Mouse (Mus musculus): Measurements from ENCODE around the gene Hoxb5. TPM values are rescaled to one million over a fixed set of nuclear protein-coding genes. Genes with fewer than 3 reads are reported as not detected.

Hoxb5 gene
- polyA plus RNA-seq, 1 experiment, result 5.8 TPM

DNA sequence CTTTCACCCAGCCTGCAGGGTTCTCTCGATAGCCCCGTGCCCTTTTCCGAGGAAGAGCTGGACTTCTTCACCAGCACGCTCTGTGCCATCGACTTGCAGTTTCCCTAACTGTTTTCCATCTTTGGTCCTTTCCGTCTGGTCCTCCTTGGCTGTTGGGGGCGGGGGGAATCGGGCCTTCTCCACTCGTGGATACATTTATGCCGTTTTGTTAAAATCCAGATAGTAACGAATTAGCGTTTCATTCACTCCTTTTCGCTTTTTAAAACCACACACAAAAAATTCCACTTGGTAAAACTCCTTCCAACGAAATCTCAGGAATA, 50.3 kb downstream of the Hoxb5 start:
- no peak for DNase-seq (ENCODE audit: low spot score)

DNA sequence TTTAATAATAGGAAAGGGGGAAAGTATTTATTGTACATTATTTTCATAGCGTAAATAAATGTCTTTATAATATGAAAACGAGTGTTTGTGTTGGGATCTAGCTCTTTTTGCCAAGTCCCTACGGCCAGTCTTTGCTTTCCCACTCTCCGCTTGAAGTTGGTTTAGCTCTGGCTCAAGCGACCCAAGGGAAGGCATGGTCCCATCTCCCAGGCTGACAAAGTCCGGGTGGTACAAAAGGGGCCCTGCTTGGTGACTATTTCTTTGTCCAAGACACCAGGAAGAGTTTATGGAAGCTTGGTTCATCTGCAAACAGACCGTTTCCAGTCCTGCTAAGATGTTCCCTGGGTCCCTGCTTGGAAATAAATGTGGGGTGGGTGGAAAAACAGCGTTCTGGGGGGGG, 50.8 kb downstream of the Hoxb5 start:
- DNase-seq (ENCODE audit: low spot score), result peak; percentile 26

DNA sequence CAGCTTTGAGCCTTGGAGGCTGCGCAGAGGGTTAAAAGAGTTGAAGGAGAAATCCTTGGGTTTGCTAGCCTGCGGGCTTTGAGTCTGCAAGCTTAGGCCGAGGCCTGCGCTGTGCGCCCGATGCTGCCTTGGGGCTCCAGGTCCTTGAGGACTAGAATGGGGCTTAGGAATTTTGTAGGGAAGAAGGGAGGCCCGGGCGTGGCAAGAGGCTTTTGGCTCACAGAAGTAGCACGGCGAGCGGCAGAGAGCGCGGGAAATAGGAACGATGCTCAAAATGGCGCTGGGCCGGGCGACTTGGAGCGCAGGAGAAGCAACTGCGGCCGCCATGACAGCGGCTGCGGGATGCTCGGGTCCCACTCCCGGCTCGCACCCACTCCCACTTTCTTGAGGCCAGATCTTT, 51.2 kb downstream of the Hoxb5 start:
- DNase-seq (ENCODE audit: low spot score), result peak; percentile 52

DNA sequence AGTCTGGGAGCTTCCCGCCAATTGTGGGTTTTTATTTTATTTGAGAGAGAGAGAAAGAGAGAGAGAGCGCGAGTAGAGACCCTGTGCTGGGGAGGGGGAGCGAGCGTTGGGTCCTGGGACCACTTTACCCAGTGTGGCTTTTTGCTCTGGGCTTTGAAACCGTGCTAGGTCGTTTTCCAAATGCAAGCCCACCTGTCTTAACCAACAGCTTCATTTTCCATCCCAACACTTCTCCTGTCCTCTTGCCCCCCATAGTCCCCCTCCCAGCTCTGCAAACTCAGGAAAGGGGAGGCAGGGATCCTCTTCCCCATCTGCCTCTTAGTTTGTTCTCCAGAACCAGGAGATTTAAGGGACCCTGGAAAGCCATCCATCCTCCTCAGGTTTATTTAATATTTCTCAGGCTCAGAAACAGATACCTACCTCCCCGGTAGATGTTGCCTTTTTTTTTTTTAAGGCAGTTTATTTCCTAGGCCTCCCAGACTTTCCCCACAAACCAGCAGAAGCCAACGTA, 51.7 kb downstream of the Hoxb5 start:
- DNase-seq (ENCODE audit: low spot score), result no peak

Other genes with a start within 250 kb of the Hoxb5 start
- 56.8 and 65.1 TPM in 2 replicates for gene Ube2z, start 237.9 kb upstream of the Hoxb5 start, polyA plus RNA-seq (2012; rRNA removed)
- 217 and 242 TPM in 2 replicates for gene Atp5g1, start 227.7 kb upstream of the Hoxb5 start, polyA plus RNA-seq (2012; rRNA removed)
- 0.03 TPM in 1 of 2 replicates, not detected in the other for gene Calcoco2, start 191.4 kb upstream of the Hoxb5 start, polyA plus RNA-seq (2012; rRNA removed)
- 0.04 TPM in 2 replicates for gene Ttll6, start 169.6 kb upstream of the Hoxb5 start, polyA plus RNA-seq (2012; rRNA removed)
- 1.5 and 1.7 TPM in 2 replicates for gene Hoxb13, start 109.0 kb upstream of the Hoxb5 start, polyA plus RNA-seq (2012; rRNA removed)
- 2.7 and 3.2 TPM in 2 replicates for gene Hoxb9, start 31.9 kb upstream of the Hoxb5 start, polyA plus RNA-seq (2012; rRNA removed)
- gene Hoxb8, start 21.4 kb upstream of the Hoxb5 start, polyA plus RNA-seq (2012; rRNA removed), result 12.0 and 13.4 TPM in 2 replicates
- gene Hoxb7, start 16.7 kb upstream of the Hoxb5 start, polyA plus RNA-seq (2012; rRNA removed), result 9.5 and 9.6 TPM in 2 replicates
- 12.9 and 13.7 TPM in 2 replicates for gene Hoxb6, start 10.9 kb upstream of the Hoxb5 start, polyA plus RNA-seq (2012; rRNA removed)
- gene Hoxb4, start 14.9 kb downstream of the Hoxb5 start, polyA plus RNA-seq (2012; rRNA removed), result 6.8 and 7.6 TPM in 2 replicates
- 11.4 and 11.8 TPM in 2 replicates for gene Hoxb3, start 20.0 kb downstream of the Hoxb5 start, polyA plus RNA-seq (2012; rRNA removed)
- 14.3 and 18.1 TPM in 2 replicates for gene Hoxb2, start 47.2 kb downstream of the Hoxb5 start, polyA plus RNA-seq (2012; rRNA removed)
- 0.16 and 0.17 TPM in 2 replicates for gene Hoxb1, start 62.4 kb downstream of the Hoxb5 start, polyA plus RNA-seq (2012; rRNA removed)
- gene Skap1, start 161.3 kb downstream of the Hoxb5 start, polyA plus RNA-seq (2012; rRNA removed), result 2.7 and 3.3 TPM in 2 replicates